ENCODE assay signal across 18 mouse cellular contexts in the genomic region with DNA sequence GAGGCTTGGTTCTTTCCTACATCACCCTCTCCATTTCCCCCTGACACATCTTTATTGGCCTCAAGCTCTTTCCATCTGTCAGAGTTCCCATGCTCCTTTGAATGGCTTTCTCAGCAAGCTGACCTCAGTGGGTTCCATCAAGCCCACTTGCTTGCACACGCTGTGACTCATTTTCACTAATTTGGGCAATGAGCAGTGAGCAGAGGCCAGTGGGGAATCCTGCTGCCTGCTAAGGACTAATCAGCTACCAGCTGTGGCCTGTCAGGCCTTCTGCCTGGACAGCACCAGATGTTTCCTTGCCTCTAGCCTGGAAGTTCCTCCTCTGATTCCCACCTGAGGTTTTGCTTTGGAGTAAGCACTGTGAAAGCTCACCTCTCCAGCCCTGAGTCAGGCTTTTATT.
A peak's percentile ranks its signal among the peaks of the same experiment; 100 is the strongest.
DNase-seq lines count a peak whose midpoint lies in the region; ATAC-seq and TF ChIP-seq lines count a peak whose summit lies in the region.
"Had no signal": no experiment of that assay in that cellular context is flagged by ENCODE, and none has a peak within 500 bp of the region (broad histone marks: within the 10 kb centered on the region; RNA-seq: fewer than 3 reads in every experiment).

No protein-coding gene starts in this region.

- H3K4me3 ChIP-seq in hindbrain, embryonic 14.5 days (replicated peaks; ENCODE audit: low read length) = no peak overlapping the region
- no peak overlapping the region for H3K4me3 ChIP-seq in hindbrain, embryonic 12.5 days
- no peak overlapping the region for H3K4me3 ChIP-seq in midbrain, embryonic 14.5 days (replicated peaks; ENCODE audit: low read depth, low read length)
- H3K4me3 ChIP-seq in midbrain, embryonic 13.5 days (replicated peaks) = no peak overlapping the region
- H3K4me3 ChIP-seq in hindbrain, postnatal 0 days (ENCODE audit: low read length) = no peak overlapping the region
- no peak overlapping the region for H3K4me3 ChIP-seq in intestine, embryonic 16.5 days (ENCODE audit: low read length)
- H3K4me3 ChIP-seq: layer of hippocampus, adult 2 months; midbrain, embryonic 10.5 days had no signal

- H3K4me1 ChIP-seq in hindbrain, embryonic 14.5 days (replicated peaks; ENCODE audit: control insufficient read depth, insufficient read depth, low read length) = no peaks in the 10 kb centered on the region
- H3K4me1 ChIP-seq in hindbrain, embryonic 12.5 days = no peaks in the 10 kb centered on the region
- no peaks in the 10 kb centered on the region for H3K4me1 ChIP-seq in midbrain, embryonic 14.5 days (ENCODE audit: control insufficient read depth, insufficient read depth, low read length)
- no peaks in the 10 kb centered on the region for H3K4me1 ChIP-seq in midbrain, embryonic 13.5 days (replicated peaks)
- H3K4me1 ChIP-seq in hindbrain, postnatal 0 days (ENCODE audit: insufficient read depth, low read length) = no peaks in the 10 kb centered on the region
- no peaks in the 10 kb centered on the region for H3K4me1 ChIP-seq in intestine, embryonic 16.5 days (ENCODE audit: control insufficient read depth, insufficient read depth, low read length)
- H3K4me1 ChIP-seq: midbrain, embryonic 10.5 days had no signal

- H3K9me3 ChIP-seq in hindbrain, embryonic 14.5 days (ENCODE audit: control insufficient read depth, low read length) = no peaks in the 10 kb centered on the region
- H3K9me3 ChIP-seq in hindbrain, embryonic 12.5 days (replicated peaks) = no peaks in the 10 kb centered on the region
- no peaks in the 10 kb centered on the region for H3K9me3 ChIP-seq in midbrain, embryonic 14.5 days (ENCODE audit: control insufficient read depth, low read length)
- H3K9me3 ChIP-seq in midbrain, embryonic 13.5 days = no peaks in the 10 kb centered on the region
- no peaks in the 10 kb centered on the region for H3K9me3 ChIP-seq in hindbrain, postnatal 0 days (ENCODE audit: low read length)
- H3K9me3 ChIP-seq in intestine, embryonic 16.5 days (ENCODE audit: control insufficient read depth, low read length) = no peaks in the 10 kb centered on the region
- H3K9me3 ChIP-seq: midbrain, embryonic 10.5 days had no signal

- DNase-seq in hindbrain, embryonic 14.5 days (ENCODE audit: low spot score) = no peak
- DNase-seq in midbrain, embryonic 14.5 days = peak; percentile 14
- DNase-seq in embryo, embryonic 10.5 days (ENCODE audit: low spot score) = peak; percentile 4
- peak; percentile 61 for DNase-seq in hindbrain, postnatal 0 days (ENCODE audit: low spot score)
- DNase-seq in right cerebral cortex, postnatal 10 days (ENCODE audit: low spot score in 2 of 2) = no peak
- DNase-seq: cerebellum, postnatal 14 days; gastrocnemius, postnatal 10 days; lung, postnatal 14 days; right cerebral cortex, postnatal 25 days had no signal

- 22% methylated on average over 1 of the region's 1 CpGs for WGBS in hindbrain, embryonic 14.5 days
- 48% methylated on average over 1 of the region's 1 CpGs for WGBS in hindbrain, embryonic 12.5 days
- WGBS in midbrain, embryonic 14.5 days = 55% methylated on average over 1 of the region's 1 CpGs
- 52% methylated on average over 1 of the region's 1 CpGs for WGBS in midbrain, embryonic 13.5 days
- 42% methylated on average over 1 of the region's 1 CpGs for WGBS in hindbrain, postnatal 0 days
- WGBS in intestine, embryonic 16.5 days = 43% methylated on average over 1 of the region's 1 CpGs

- H3K36me3 ChIP-seq in hindbrain, embryonic 14.5 days (replicated peaks; ENCODE audit: control insufficient read depth, insufficient read depth) = no peaks in the 10 kb centered on the region
- no peaks in the 10 kb centered on the region for H3K36me3 ChIP-seq in hindbrain, embryonic 12.5 days
- no peaks in the 10 kb centered on the region for H3K36me3 ChIP-seq in midbrain, embryonic 14.5 days (ENCODE audit: control insufficient read depth, insufficient read depth, low read length)
- no peaks in the 10 kb centered on the region for H3K36me3 ChIP-seq in midbrain, embryonic 13.5 days
- no peaks in the 10 kb centered on the region for H3K36me3 ChIP-seq in hindbrain, postnatal 0 days (ENCODE audit: insufficient read depth, low read length)
- H3K36me3 ChIP-seq in intestine, embryonic 16.5 days (ENCODE audit: control insufficient read depth, insufficient read depth, low read length) = no peaks in the 10 kb centered on the region
- H3K36me3 ChIP-seq: midbrain, embryonic 10.5 days had no signal

- no peak overlapping the region for H3K4me2 ChIP-seq in hindbrain, embryonic 14.5 days (replicated peaks)
- H3K4me2 ChIP-seq in hindbrain, embryonic 12.5 days (replicated peaks) = no peak overlapping the region
- H3K4me2 ChIP-seq in midbrain, embryonic 14.5 days (ENCODE audit: low read length) = no peak overlapping the region
- no peak overlapping the region for H3K4me2 ChIP-seq in midbrain, embryonic 13.5 days (replicated peaks)
- no peak overlapping the region for H3K4me2 ChIP-seq in hindbrain, postnatal 0 days (ENCODE audit: low read depth, low read length)
- H3K4me2 ChIP-seq in intestine, embryonic 16.5 days (ENCODE audit: low read depth, low read length) = no peak overlapping the region

- 0 out of 2 replicates have a peak, but pooled peaks have one; percentile 31 for ATAC-seq in hindbrain, embryonic 14.5 days (ENCODE audit: low FRiP score)
- no peak for ATAC-seq in hindbrain, embryonic 12.5 days (ENCODE audit: low FRiP score)
- ATAC-seq in midbrain, embryonic 14.5 days (ENCODE audit: low FRiP score, low TSS enrichment) = no peak
- no peak for ATAC-seq in midbrain, embryonic 13.5 days
- peak; percentile 66 for ATAC-seq in hindbrain, postnatal 0 days
- no peak for ATAC-seq in intestine, embryonic 16.5 days
- ATAC-seq: forebrain, embryonic 14.5 days; intestine, postnatal 0 days; Patski had no signal

- no peak overlapping the region for H3K9ac ChIP-seq in hindbrain, embryonic 14.5 days
- H3K9ac ChIP-seq in hindbrain, embryonic 12.5 days = no peak overlapping the region
- no peak overlapping the region for H3K9ac ChIP-seq in midbrain, embryonic 14.5 days (replicated peaks; ENCODE audit: low read length)
- H3K9ac ChIP-seq in midbrain, embryonic 13.5 days (replicated peaks) = no peak overlapping the region
- H3K9ac ChIP-seq in hindbrain, postnatal 0 days (replicated peaks; ENCODE audit: low read length) = no peak overlapping the region
- no peak overlapping the region for H3K9ac ChIP-seq in intestine, embryonic 16.5 days (ENCODE audit: low read depth, low read length)

- no peak overlapping the region for H3K27ac ChIP-seq in hindbrain, embryonic 14.5 days
- no peak overlapping the region for H3K27ac ChIP-seq in hindbrain, embryonic 12.5 days
- no peak overlapping the region for H3K27ac ChIP-seq in midbrain, embryonic 14.5 days (replicated peaks; ENCODE audit: low read depth, low read length)
- no peak overlapping the region for H3K27ac ChIP-seq in midbrain, embryonic 13.5 days
- no peak overlapping the region; the same call in 1 of the 2 replicates for H3K27ac ChIP-seq in hindbrain, postnatal 0 days
- H3K27ac ChIP-seq in intestine, embryonic 16.5 days (ENCODE audit: low read length) = no peak overlapping the region
- H3K27ac ChIP-seq: layer of hippocampus, adult 2 months; midbrain, embryonic 10.5 days had no signal

- TF ChIP-seq CTCF in hindbrain, postnatal 0 days (IDR thresholded peaks at IDR 0.05; ENCODE audit: low read depth) = no peak

- H3K27me3 ChIP-seq in hindbrain, embryonic 14.5 days (ENCODE audit: control insufficient read depth, insufficient read depth, low read length) = no peaks in the 10 kb centered on the region
- no peaks in the 10 kb centered on the region for H3K27me3 ChIP-seq in hindbrain, embryonic 12.5 days
- no peaks in the 10 kb centered on the region for H3K27me3 ChIP-seq in midbrain, embryonic 14.5 days (ENCODE audit: control insufficient read depth, insufficient read depth, low read length)
- no peaks in the 10 kb centered on the region for H3K27me3 ChIP-seq in midbrain, embryonic 13.5 days
- no peaks in the 10 kb centered on the region for H3K27me3 ChIP-seq in hindbrain, postnatal 0 days (ENCODE audit: insufficient read depth, low read length)
- no peaks in the 10 kb centered on the region for H3K27me3 ChIP-seq in intestine, embryonic 16.5 days (replicated peaks; ENCODE audit: control insufficient read depth, insufficient read depth, low read length)
- H3K27me3 ChIP-seq: CH12.LX, Patski had no signal

Comparison
In these comparisons a context has a peak if more than half of its experiments do, and no peak if none do; other contexts are left out.
1. ATAC-seq: peak in hindbrain, embryonic 14.5 days (single experiment) and hindbrain, postnatal 0 days (single experiment); none in hindbrain, embryonic 12.5 days (single experiment), midbrain, embryonic 14.5 days (single experiment), midbrain, embryonic 13.5 days (single experiment) and intestine, embryonic 16.5 days (single experiment).
2. DNase-seq: peak in midbrain, embryonic 14.5 days (single experiment), embryo, embryonic 10.5 days (single experiment) and hindbrain, postnatal 0 days (single experiment); none in hindbrain, embryonic 14.5 days (single experiment) and right cerebral cortex, postnatal 10 days (0 of 2).